Mouse (Mus musculus) liver, embryonic 11.5 days (tissue): ENCODE measurements at regions not wholly inside any gene's neighbourhood (a gene's known extent, or its start where the extent isn't known, plus 50 kb on each side); places are given as distances from the start of the nearest gene placed in this dataset.

Experiments used
- ATAC-seq: fragments of 200-750 bp; cut with Nextera tagmentation; replicated peaks from 2 replicates; pipeline ENCODE4 v1.8.0; 2017; ENCODE audit warnings: moderate number of reproducible peaks, mild to moderate bottlenecking, moderate TSS enrichment, moderate library complexity; ENCODE audit not compliant: low FRiP score
- DNase-seq: peaks from one replicate; pipeline ENCODE4 v3.0.0-alpha.2; 2017; ENCODE audit warnings: low spot score
- H3K27ac ChIP-seq: fragments of 300-500 bp; sonication (generic); 2 replicates; pipeline ENCODE4 v1.5.1; 2014; ENCODE audit warnings: mild to moderate bottlenecking, low read depth, low read length, control low read depth
- H3K27me3 ChIP-seq: fragments of 300-500 bp; sonication (generic); replicated peaks from 2 replicates; pipeline ENCODE4 v1.6.1; 2014; ENCODE audit warnings: low read length, mixed read lengths; ENCODE audit not compliant: control insufficient read depth, insufficient read depth
- H3K36me3 ChIP-seq: fragments of 300-500 bp; sonication (generic); 2 replicates; pipeline ENCODE4 v1.6.1; 2014; ENCODE audit warnings: mild to moderate bottlenecking, low read length, moderate library complexity, mixed read lengths; ENCODE audit not compliant: control insufficient read depth, insufficient read depth
- H3K4me1 ChIP-seq: fragments of 300-500 bp; sonication (generic); replicated peaks from 2 replicates; pipeline ENCODE4 v1.6.1; 2014; ENCODE audit warnings: low read length, mixed read lengths; ENCODE audit not compliant: control insufficient read depth, insufficient read depth
- H3K4me2 ChIP-seq: fragments of 300-500 bp; sonication (generic); 2 replicates; pipeline ENCODE4 v1.6.1; 2014; ENCODE audit warnings: mild to moderate bottlenecking, control low read depth, moderate library complexity
- H3K4me3 ChIP-seq: fragments of 300-500 bp; sonication (generic); 2 replicates; pipeline ENCODE4 v1.5.1; 2014; ENCODE audit warnings: low read depth, low read length, control low read depth
- H3K9ac ChIP-seq: fragments of 300-500 bp; sonication (generic); 2 replicates; pipeline ENCODE4 v1.6.1; 2014; ENCODE audit warnings: low read depth, low read length, control low read depth
- H3K9me3 ChIP-seq: fragments of 300-500 bp; sonication (generic); 2 replicates; pipeline ENCODE4 v1.6.1; 2016; ENCODE audit warnings: low read length, inconsistent platforms, mixed read lengths; ENCODE audit not compliant: control insufficient read depth
- WGBS: fragments of 180-500 bp; shearing (Covaris S2); extraction: QIAGEN DNeasy Blood & Tissue Kit; methylation state at CpG from one replicate; pipeline ENCODE4 v1.1.7; 2014; 5-methylcytosine and 5-hydroxymethylcytosine counted together

GRCm38 (mm10) chr4:33696969-33697368, 227.4 kb upstream of the Cnr1 start:
- Histone ChIP-seq H3K4me2 (no peak overlapping the region), H3K36me3 (no peaks in the 10 kb centered on the region), H3K4me3 (no peak overlapping the region), H3K27ac (no peak overlapping the region), H3K9ac (no peak overlapping the region), H3K4me1 (no peaks in the 10 kb centered on the region), H3K27me3 (no peaks in the 10 kb centered on the region), H3K9me3 (no peaks in the 10 kb centered on the region)
- ATAC-seq (no peak), DNase-seq (no peak)
- WGBS, result 82% methylated on average over 8 of the region's 8 CpGs

- Histone ChIP-seq H3K27me3 (no peaks in the 10 kb centered on the region), H3K4me3 (no peak overlapping the region), H3K4me1 (no peaks in the 10 kb centered on the region), H3K36me3 (no peaks in the 10 kb centered on the region), H3K27ac (no peak overlapping the region), H3K9me3 (no peaks in the 10 kb centered on the region), H3K4me2 (no peak overlapping the region), H3K9ac (no peak overlapping the region)
- ATAC-seq (no peak), DNase-seq (no peak)
- WGBS, result 83% methylated on average over 7 of the region's 7 CpGs
These were observed 222.2 kb upstream of the Cnr1 start for GRCm38 (mm10) chr4:33702028-33702666.

- H3K27ac ChIP-seq, result no peak overlapping the region
- H3K9me3 ChIP-seq, result no peaks in the 10 kb centered on the region
- H3K27me3 ChIP-seq, result no peaks in the 10 kb centered on the region
- ATAC-seq (no peak), DNase-seq (no peak)
- no peaks in the 10 kb centered on the region for H3K36me3 ChIP-seq
- no peak overlapping the region for H3K9ac ChIP-seq
- WGBS, result 85% methylated on average over 6 of the region's 6 CpGs
- no peak overlapping the region for H3K4me2 ChIP-seq
- no peaks in the 10 kb centered on the region for H3K4me1 ChIP-seq
- no peak overlapping the region for H3K4me3 ChIP-seq
These were observed 218.7 kb upstream of the Cnr1 start for GRCm38 (mm10) chr4:33705722-33706121.

- WGBS, result 56% methylated on average over 10 of the region's 10 CpGs
These were observed 217.6 kb upstream of the Cnr1 start for GRCm38 (mm10) chr4:33706785-33707184.

GRCm38 (mm10) chr4:33716475-33717117, 207.8 kb upstream of the Cnr1 start:
- 21% methylated on average over 20 of the region's 20 CpGs for WGBS
- peak; percentile 58 for ATAC-seq
- Histone ChIP-seq H3K4me2 (peak overlapping the region; percentile 23), H3K4me1 (no peaks in the 10 kb centered on the region; the same call in 1 of the 2 replicates), H3K4me3 (no peak overlapping the region), H3K9ac (no peak overlapping the region), H3K27ac (no peak overlapping the region), H3K9me3 (no peaks in the 10 kb centered on the region), H3K36me3 (no peaks in the 10 kb centered on the region), H3K27me3 (no peaks in the 10 kb centered on the region)
- no peak for DNase-seq

More at GRCm38 (mm10) chr4:33706785-33707184, 217.6 kb upstream of the Cnr1 start:
- Histone ChIP-seq H3K4me3 (no peak overlapping the region), H3K27me3 (no peaks in the 10 kb centered on the region), H3K27ac (no peak overlapping the region), H3K4me2 (no peak overlapping the region), H3K4me1 (no peaks in the 10 kb centered on the region), H3K36me3 (no peaks in the 10 kb centered on the region), H3K9ac (no peak overlapping the region), H3K9me3 (no peaks in the 10 kb centered on the region)
- no peak for ATAC-seq
- DNase-seq, result no peak

- Histone ChIP-seq H3K4me2 (no peak overlapping the region), H3K9ac (no peak overlapping the region), H3K4me1 (no peaks in the 10 kb centered on the region; the same call in 1 of the 2 replicates), H3K4me3 (no peak overlapping the region), H3K9me3 (no peaks in the 10 kb centered on the region), H3K27me3 (no peaks in the 10 kb centered on the region), H3K36me3 (no peaks in the 10 kb centered on the region), H3K27ac (no peak overlapping the region)
- 62% methylated on average over 10 of the region's 10 CpGs for WGBS
- no peak for DNase-seq
- no peak for ATAC-seq
These were observed 203.4 kb upstream of the Cnr1 start for GRCm38 (mm10) chr4:33720972-33721371.

GRCm38 (mm10) chr4:33721971-33722370, 202.4 kb upstream of the Cnr1 start:
- Histone ChIP-seq H3K9ac (no peak overlapping the region), H3K4me3 (no peak overlapping the region), H3K9me3 (no peaks in the 10 kb centered on the region), H3K4me2 (no peak overlapping the region), H3K27ac (no peak overlapping the region), H3K36me3 (no peaks in the 10 kb centered on the region), H3K27me3 (no peaks in the 10 kb centered on the region), H3K4me1 (no peaks in the 10 kb centered on the region; the same call in 1 of the 2 replicates)
- 85% methylated on average over 4 of the region's 4 CpGs for whole genome bisulfite sequencing
- ATAC-seq, result no peak
- no peak for DNase-seq

GRCm38 (mm10) chr4:33731837-33732236, 192.6 kb upstream of the Cnr1 start:
- no peak overlapping the region for H3K27ac ChIP-seq
- no peak for DNase-seq
- H3K4me2 ChIP-seq, result no peak overlapping the region

GRCm38 (mm10) chr4:33734923-33735322, 189.5 kb upstream of the Cnr1 start:
- Histone ChIP-seq H3K9me3 (no peaks in the 10 kb centered on the region), H3K4me3 (no peak overlapping the region), H3K4me2 (no peak overlapping the region), H3K4me1 (peaks cover 4% of the 10 kb centered on the region; the same call in 1 of the 2 replicates), H3K36me3 (no peaks in the 10 kb centered on the region), H3K9ac (no peak overlapping the region), H3K27ac (no peak overlapping the region), H3K27me3 (no peaks in the 10 kb centered on the region)
- ATAC-seq (no peak), DNase-seq (no peak)
- 50% methylated on average over 8 of the region's 8 CpGs for WGBS

More at GRCm38 (mm10) chr4:33731837-33732236, 192.6 kb upstream of the Cnr1 start:
- 68% methylated on average over 4 of the region's 4 CpGs for WGBS
- Histone ChIP-seq H3K9ac (no peak overlapping the region), H3K36me3 (no peaks in the 10 kb centered on the region), H3K4me3 (no peak overlapping the region), H3K27me3 (no peaks in the 10 kb centered on the region), H3K4me1 (no peaks in the 10 kb centered on the region), H3K9me3 (no peaks in the 10 kb centered on the region)
- ATAC-seq, result no peak
